Mouse (Mus musculus) ES-E14 (cell line): Measurements from ENCODE around the gene Olfr307. TPM values are rescaled to one million over a fixed set of nuclear protein-coding genes. Genes with fewer than 3 reads are reported as not detected.

Experiments used
- DNase-seq: peaks from one replicate; pipeline ENCODE4 v3.0.0-alpha.2; 2013; ENCODE audit warnings: low read depth, low spot score
- H3K27ac ChIP-seq: 2 replicates; pipeline ENCODE4 v1.5.1; 2012; ENCODE audit warnings: low read depth, mild to moderate bottlenecking, low read length, moderate library complexity, mixed read lengths; ENCODE audit not compliant: poor library complexity, insufficient read depth, severe bottlenecking
- H3K36me3 ChIP-seq: 2 replicates; pipeline ENCODE4 v1.6.1; 2012; ENCODE audit warnings: mild to moderate bottlenecking, low read length, moderate library complexity, mixed read lengths; ENCODE audit not compliant: control insufficient read depth, poor library complexity, insufficient read depth, severe bottlenecking
- H3K4me1 ChIP-seq, 2 experiments: fragments of 150-350 bp in 1 of 2; sonication (generic) in 1 of 2; 2 replicates each; pipeline ENCODE4 v1.6.1; 2012; ENCODE audit warnings: low read length in 2 of 2, mild to moderate bottlenecking in 1 of 2, mixed read lengths in 1 of 2; ENCODE audit not compliant: control insufficient read depth in 2 of 2, insufficient read depth in 2 of 2, poor library complexity in 1 of 2
- H3K4me3 ChIP-seq, 2 experiments: fragments of 150-350 bp in 1 of 2; sonication (generic) in 1 of 2; 2 replicates each; pipeline ENCODE4 v1.5.1; 2012; ENCODE audit warnings: low read length in 2 of 2, low read depth in 1 of 2, mild to moderate bottlenecking in 1 of 2, mixed read lengths in 1 of 2; ENCODE audit not compliant: insufficient read depth in 1 of 2, poor library complexity in 1 of 2, severe bottlenecking in 1 of 2
- H3K9ac ChIP-seq: 2 replicates; pipeline ENCODE4 v1.6.1; 2012; ENCODE audit warnings: low read depth, mild to moderate bottlenecking, low read length, mixed read lengths; ENCODE audit not compliant: poor library complexity, insufficient read depth, severe bottlenecking
- H3K9me3 ChIP-seq: fragments of 150-350 bp; sonication (generic); 2 replicates; pipeline ENCODE4 v1.6.1; 2012; ENCODE audit warnings: low read depth, mild to moderate bottlenecking, low read length; ENCODE audit not compliant: control insufficient read depth, insufficient read depth
- CHD2 ChIP-seq: IDR thresholded peaks from 2 replicates; pipeline ENCODE4 v1.6.1; 2014; ENCODE audit warnings: mild to moderate bottlenecking, low read depth, low read length, inconsistent platforms
- HCFC1 ChIP-seq: IDR thresholded peaks from 2 replicates; pipeline ENCODE4 v1.6.1; 2012; ENCODE audit warnings: low read length, inconsistent platforms, borderline replicate concordance; ENCODE audit not compliant: insufficient read depth
- MAFK ChIP-seq: IDR thresholded peaks from 2 replicates; pipeline ENCODE4 v1.6.1; 2014; ENCODE audit warnings: mild to moderate bottlenecking, low read depth, low read length, inconsistent platforms; ENCODE audit not compliant: insufficient read depth
- ZC3H11A ChIP-seq: IDR thresholded peaks from 2 replicates; pipeline ENCODE4 v1.6.1; 2012; ENCODE audit warnings: low read depth, mild to moderate bottlenecking, inconsistent platforms, low read length, borderline replicate concordance
- ZNF384 ChIP-seq: IDR thresholded peaks from 2 replicates; pipeline ENCODE4 v1.6.1; 2012; ENCODE audit warnings: low read depth, low read length, inconsistent platforms
- in situ Hi-C, 2 experiments: fragments of 600-800 bp; cut with MboI; formaldehyde crosslinking; loops; one replicate each; pipeline ENCODE4 v1.15.1; 2025; ENCODE audit warnings: low sequenced_read_pairs in 2 of 2, inconsistent platforms in 1 of 2; ENCODE audit not compliant: unreplicated experiment in 2 of 2
- total RNA-seq: library from RNA; depleted of rRNA; stranded (reverse); fragments of 300-350 nt; gene quantifications from 2 replicates; pipeline ENCODE4 v1.2.3, GENCODE M21; 2012

Olfr307 gene
- total RNA-seq, 1 experiment = 0.76 TPM

DNA sequence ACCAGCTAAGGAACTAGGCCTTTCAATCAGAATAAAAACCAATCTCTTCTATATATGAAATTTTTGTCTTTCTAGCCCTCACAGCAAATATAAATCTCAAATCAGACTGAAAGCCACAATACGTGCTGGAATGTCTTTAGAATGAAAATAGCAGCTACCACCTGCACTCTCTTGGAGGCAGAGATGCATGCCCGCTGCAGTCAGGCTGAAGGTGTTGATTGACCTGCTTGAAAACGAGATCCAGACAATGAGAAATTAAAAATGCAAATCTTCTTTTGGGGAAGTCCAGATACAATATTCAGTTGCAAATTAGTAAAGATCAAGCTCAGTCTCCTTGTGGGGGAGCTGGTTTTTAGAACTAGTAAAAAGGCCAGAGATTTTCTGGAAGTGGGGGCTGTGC lies 6.9 kb upstream of the Olfr307 start:
- DNase-seq = no peak

DNA sequence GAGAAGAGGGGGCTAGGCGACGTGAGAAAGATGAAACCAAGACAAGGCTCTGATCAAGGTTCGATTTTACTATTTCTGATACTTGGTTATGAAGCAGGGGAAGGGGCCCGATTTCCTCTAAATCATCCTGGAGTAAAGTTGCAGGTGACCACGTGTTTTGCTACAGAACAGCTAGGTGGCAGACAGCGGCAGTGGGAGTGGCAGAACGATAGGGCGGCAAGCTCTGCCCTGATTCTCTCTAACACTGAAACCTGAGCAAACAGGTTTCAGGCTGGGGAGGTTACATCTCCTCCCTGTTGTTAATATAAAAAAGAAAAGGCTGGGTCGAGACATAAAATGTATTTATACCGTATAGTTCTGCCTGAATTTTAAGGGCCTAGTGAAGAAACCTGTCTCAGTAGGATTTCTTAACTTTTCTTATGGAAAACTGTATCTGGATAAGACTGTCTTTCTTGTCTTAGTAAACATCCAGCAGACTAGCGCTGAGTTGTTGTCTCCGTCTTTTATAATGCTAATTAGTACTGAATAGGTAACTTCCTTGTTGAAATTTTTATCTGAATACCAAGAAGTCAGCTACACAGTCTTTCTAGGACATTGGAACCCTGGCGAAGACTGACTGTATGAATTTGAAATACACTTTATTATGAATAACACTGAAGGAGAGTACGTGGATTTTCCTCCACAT lies 5.6 kb upstream of the Olfr307 start:
- Histone ChIP-seq H3K9ac (peak overlapping the region; percentile 31; the same call in 1 of the 2 replicates), H3K27ac (peak overlapping the region; percentile 81; the same call in 1 of the 2 replicates), H3K36me3 (no peaks in the 10 kb centered on the region), H3K4me3 (peak overlapping the region; percentile 35 to 46; a peak in 2 of 4 replicates), H3K4me1 (peaks cover 1 to 3% of the 10 kb centered on the region in 2 experiments; a peak in 3 of 4 replicates), H3K9me3 (no peaks in the 10 kb centered on the region)
- TF ChIP-seq ZNF384 (no peak), ZC3H11A (no peak), CHD2 (no peak), MAFK (no peak), HCFC1 (no peak)
- DNase-seq = peak; percentile 27
- in situ Hi-C loops = no loop called here

More for the DNA sequence above, 6.9 kb upstream of the Olfr307 start:
- Histone ChIP-seq H3K4me1 (peaks cover 1 to 3% of the 10 kb centered on the region in 2 experiments; a peak in 3 of 4 replicates), H3K27ac (peak overlapping the region; percentile 70; the same call in 1 of the 2 replicates), H3K36me3 (no peaks in the 10 kb centered on the region), H3K4me3 (no peak overlapping the region), H3K9me3 (no peaks in the 10 kb centered on the region), H3K9ac (no peak overlapping the region)
- no peak for TF ChIP-seq HCFC1
- no peak for TF ChIP-seq CHD2
- TF ChIP-seq ZC3H11A = no peak
- TF ChIP-seq ZNF384 = no peak
- no peak for TF ChIP-seq MAFK
- in situ Hi-C loops = no loop called here

DNA sequence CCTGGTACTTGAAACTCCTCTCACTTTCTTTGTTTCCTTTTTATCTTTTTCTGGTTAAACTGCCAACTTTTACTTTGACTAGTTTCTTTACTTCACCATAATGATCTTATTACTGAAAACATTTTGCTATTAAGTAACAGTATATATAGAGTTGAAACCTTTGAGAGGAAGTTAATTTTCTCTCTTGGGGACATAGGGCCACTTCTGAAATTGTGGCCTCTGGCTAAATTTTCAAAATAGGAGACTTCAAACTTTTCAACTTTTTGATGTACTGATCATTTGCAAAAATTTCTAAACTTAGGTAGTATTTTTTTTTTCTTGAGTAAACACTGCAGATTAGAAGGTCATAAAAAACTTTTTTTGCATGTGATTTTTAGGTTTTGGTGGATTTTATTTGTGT lies 11.9 kb downstream of the Olfr307 start, which contains the start of gene Olfr308:
Gene Olfr308, minus strand, starts transcription at position 101 of the 400 bp plus-strand sequence.
- Histone ChIP-seq H3K4me1 (no peaks in the 10 kb centered on the region), H3K9me3 (no peaks in the 10 kb centered on the region), H3K36me3 (no peaks in the 10 kb centered on the region), H3K27ac (no peak within 1 kb of the TSS), H3K9ac (no peak within 1 kb of the TSS), H3K4me3 (no peak within 1 kb of the TSS)
- no peak for DNase-seq
- TF ChIP-seq HCFC1 (no peak), ZC3H11A (no peak), CHD2 (no peak), MAFK (no peak), ZNF384 (no peak)
- in situ Hi-C loops = no loop called here

DNA sequence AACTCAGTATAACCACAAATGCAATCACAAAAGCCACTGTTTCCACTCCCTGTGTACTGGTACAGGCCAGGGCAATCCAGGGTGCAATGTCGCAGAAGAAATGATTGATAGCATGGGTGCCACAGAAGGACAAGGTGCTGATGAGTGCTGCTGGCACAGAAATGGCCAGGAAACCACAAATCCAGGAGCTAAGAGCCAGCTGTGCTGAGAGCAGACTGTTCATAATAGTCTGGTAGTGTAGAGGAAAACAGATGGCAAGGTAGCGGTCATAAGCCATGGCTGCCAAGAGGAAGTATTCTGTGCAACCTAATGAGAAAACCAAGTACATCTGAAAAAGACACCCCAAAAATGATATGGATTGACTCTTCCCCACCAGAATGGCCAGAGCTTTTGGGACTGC lies 16.1 kb downstream of the Olfr307 start:
- TF ChIP-seq ZNF384 (no peak), MAFK (no peak), ZC3H11A (no peak), HCFC1 (no peak), CHD2 (no peak)
- no peak overlapping the region for H3K4me3 ChIP-seq
- H3K4me1 ChIP-seq = no peaks in the 10 kb centered on the region
- H3K36me3 ChIP-seq = no peaks in the 10 kb centered on the region
- no peak overlapping the region for H3K9ac ChIP-seq
- H3K9me3 ChIP-seq = no peaks in the 10 kb centered on the region
- in situ Hi-C loops = no loop called here
- H3K27ac ChIP-seq = no peak overlapping the region
- DNase-seq = no peak
